Mouse (Mus musculus): ENCODE data around the gene C530008M17Rik. TPM values are rescaled to one million over a fixed set of nuclear protein-coding genes. Genes with fewer than 3 reads are reported as not detected.

The C530008M17Rik gene
- polyA plus RNA-seq, 1 experiment from 2014 or later: 11.1 TPM

DNA sequence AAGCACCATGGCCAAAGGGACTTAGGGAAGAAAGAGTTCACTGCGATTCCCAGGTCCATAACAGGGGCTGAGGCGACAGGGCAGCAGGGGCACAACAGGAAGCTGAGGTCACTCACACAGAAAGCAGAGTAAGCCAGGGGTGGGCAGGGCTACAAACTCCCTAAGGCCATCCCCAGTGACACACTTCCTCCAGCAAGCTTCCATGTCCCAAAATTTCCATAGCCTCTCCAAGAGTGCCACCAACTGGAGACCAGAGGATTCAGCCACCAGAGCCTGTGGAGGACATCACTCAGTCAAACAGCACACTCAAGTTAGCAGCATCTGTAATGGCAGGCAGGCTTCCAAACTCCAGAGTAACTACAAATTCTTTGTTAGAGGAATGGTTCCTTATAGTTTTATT, 20.7 kb upstream of the C530008M17Rik start:
- no peak overlapping the region for H3K27ac ChIP-seq (ENCODE audit: low read length)
- H3K4me2 ChIP-seq (ENCODE audit: low read depth, low read length): no peak overlapping the region
- H3K9ac ChIP-seq (ENCODE audit: low read depth, low read length): no peak overlapping the region
- peaks cover 5% of the 10 kb centered on the region for H3K36me3 ChIP-seq (ENCODE audit: control insufficient read depth, insufficient read depth, low read length)
- H3K27me3 ChIP-seq (replicated peaks; ENCODE audit: control insufficient read depth, insufficient read depth, low read length): no peaks in the 10 kb centered on the region
- H3K4me3 ChIP-seq (ENCODE audit: low read length): no peak overlapping the region
- no peaks in the 10 kb centered on the region for H3K4me1 ChIP-seq (ENCODE audit: control insufficient read depth, insufficient read depth, low read length)
- ATAC-seq: no peak
- WGBS: 79% methylated on average over 2 of the region's 2 CpGs
- H3K9me3 ChIP-seq (ENCODE audit: control insufficient read depth, low read length): no peaks in the 10 kb centered on the region

DNA sequence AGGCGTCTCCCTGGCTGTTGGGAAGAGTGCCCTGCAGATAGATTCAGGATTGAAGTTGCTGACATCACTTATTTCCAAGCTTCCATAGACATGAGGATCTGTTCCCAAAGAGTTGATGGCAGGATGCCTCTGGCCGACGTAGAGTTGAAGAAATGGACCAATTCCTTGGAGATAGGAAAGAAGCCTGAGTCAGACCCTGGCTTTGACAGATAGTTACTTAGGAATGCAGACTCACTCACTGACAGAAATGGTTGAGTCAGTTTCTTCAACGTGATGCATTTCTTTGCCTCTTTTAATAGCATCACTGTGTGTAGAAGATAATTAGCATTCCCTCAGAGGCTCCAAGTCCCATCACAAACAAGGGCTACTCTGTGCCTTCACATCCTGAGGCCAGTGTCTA, 14.2 kb upstream of the C530008M17Rik start:
- Histone ChIP-seq H3K4me2 (ENCODE audit: low read depth, low read length) (no peak overlapping the region), H3K27me3 (replicated peaks; ENCODE audit: control insufficient read depth, insufficient read depth, low read length) (no peaks in the 10 kb centered on the region), H3K4me3 (ENCODE audit: low read length) (no peak overlapping the region), H3K9ac (ENCODE audit: low read depth, low read length) (no peak overlapping the region), H3K9me3 (ENCODE audit: control insufficient read depth, low read length) (no peaks in the 10 kb centered on the region), H3K36me3 (ENCODE audit: control insufficient read depth, insufficient read depth, low read length) (peaks cover 13% of the 10 kb centered on the region), H3K27ac (ENCODE audit: low read length) (no peak overlapping the region), H3K4me1 (ENCODE audit: control insufficient read depth, insufficient read depth, low read length) (no peaks in the 10 kb centered on the region)
- no peak for ATAC-seq
- WGBS: 91% methylated on average over 4 of the region's 4 CpGs

DNA sequence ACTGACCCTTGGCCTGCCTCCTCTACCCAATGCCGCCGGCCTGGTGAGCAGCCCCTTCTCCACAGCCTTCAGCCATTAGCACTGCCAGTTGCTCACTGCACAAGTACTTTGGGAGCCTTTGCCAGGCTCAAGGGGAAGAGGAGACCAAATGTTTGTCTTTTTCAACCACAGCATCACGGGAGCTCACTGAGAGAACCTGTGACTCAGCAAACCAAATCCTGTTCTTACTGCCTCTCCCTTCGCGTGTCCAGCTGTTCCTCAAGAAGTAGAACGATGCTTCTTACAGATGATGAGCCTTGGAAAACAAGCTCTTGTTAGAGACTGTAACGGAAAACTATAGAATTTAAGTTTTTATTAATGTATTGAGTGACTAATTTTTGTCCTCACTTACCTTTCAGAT, 12.1 kb upstream of the C530008M17Rik start:
- no peak overlapping the region for H3K4me3 ChIP-seq (ENCODE audit: low read length)
- 91% methylated on average over 7 of the region's 7 CpGs for WGBS
- no peak overlapping the region for H3K27ac ChIP-seq (ENCODE audit: low read length)
- no peaks in the 10 kb centered on the region for H3K27me3 ChIP-seq (replicated peaks; ENCODE audit: control insufficient read depth, insufficient read depth, low read length)
- no peak overlapping the region for H3K9ac ChIP-seq (ENCODE audit: low read depth, low read length)
- no peaks in the 10 kb centered on the region for H3K4me1 ChIP-seq (ENCODE audit: control insufficient read depth, insufficient read depth, low read length)
- no peak for ATAC-seq
- H3K9me3 ChIP-seq (ENCODE audit: control insufficient read depth, low read length): no peaks in the 10 kb centered on the region
- no peak overlapping the region for H3K4me2 ChIP-seq (ENCODE audit: low read depth, low read length)
- H3K36me3 ChIP-seq (ENCODE audit: control insufficient read depth, insufficient read depth, low read length): peaks cover 13% of the 10 kb centered on the region

DNA sequence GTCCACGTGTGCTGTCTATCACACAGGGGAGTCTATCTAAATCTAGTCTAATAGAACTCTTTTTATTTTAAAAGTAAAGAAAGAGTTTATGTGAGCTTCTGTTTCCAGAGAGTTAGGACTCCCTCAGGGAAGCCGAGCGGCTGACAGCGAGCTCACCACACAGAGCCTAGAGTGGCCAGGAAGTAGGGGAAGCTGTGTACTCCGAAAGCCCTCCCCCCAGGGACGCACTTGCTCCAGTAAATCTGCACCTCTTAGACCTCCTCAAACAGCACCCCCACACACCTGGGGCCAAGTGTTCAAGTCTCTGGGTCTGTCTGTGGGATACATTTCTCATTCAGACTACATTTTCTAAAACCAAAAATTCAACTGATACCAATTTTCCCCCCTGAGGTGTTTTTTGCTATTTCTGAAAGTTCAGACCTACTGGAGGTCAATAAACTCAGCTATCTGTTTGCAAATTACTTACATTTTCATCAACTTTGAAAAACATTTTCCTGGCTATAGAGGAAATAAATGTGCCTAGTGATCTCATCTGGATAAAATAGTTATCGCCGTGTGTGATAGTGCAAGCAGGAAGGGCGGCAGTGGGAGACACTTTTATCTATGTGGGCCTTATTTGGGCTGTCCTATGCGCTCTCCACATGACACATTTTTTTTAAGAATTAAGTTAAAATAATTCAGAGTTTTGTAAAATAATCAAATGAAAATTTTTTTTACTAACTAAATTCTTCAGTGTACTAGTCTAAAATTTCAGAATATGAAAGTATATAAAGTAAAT, 11.0 kb upstream of the C530008M17Rik start:
- Histone ChIP-seq H3K4me2 (ENCODE audit: low read depth, low read length) (no peak overlapping the region), H3K36me3 (ENCODE audit: control insufficient read depth, insufficient read depth, low read length) (peaks cover 13% of the 10 kb centered on the region), H3K4me1 (ENCODE audit: control insufficient read depth, insufficient read depth, low read length) (no peaks in the 10 kb centered on the region), H3K9me3 (ENCODE audit: control insufficient read depth, low read length) (no peaks in the 10 kb centered on the region), H3K4me3 (ENCODE audit: low read length) (no peak overlapping the region), H3K27ac (ENCODE audit: low read length) (no peak overlapping the region), H3K27me3 (replicated peaks; ENCODE audit: control insufficient read depth, insufficient read depth, low read length) (no peaks in the 10 kb centered on the region), H3K9ac (ENCODE audit: low read depth, low read length) (no peak overlapping the region)
- WGBS: 90% methylated on average over 10 of the region's 10 CpGs
- no peak for ATAC-seq

DNA sequence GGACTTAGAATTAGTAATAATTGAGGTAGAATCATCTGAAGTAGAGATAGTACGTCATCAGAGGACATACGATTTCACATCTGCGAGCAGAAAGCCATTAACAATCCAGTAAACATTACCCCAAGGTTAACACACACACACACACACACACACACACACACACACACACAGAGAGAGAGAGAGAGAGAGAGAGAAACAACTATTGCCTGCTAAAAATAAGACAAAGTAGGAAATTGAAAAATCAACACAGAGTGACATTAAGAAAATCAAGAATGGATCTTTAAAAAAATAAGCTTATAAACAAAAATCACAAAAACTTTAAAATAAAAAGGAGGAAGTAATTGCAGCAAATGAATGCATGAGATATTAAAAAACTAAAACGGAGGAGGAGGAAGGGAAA, 6.4 kb upstream of the C530008M17Rik start:
- no peaks in the 10 kb centered on the region for H3K36me3 ChIP-seq (ENCODE audit: control insufficient read depth, insufficient read depth, low read length)
- H3K4me3 ChIP-seq (ENCODE audit: low read length): no peak overlapping the region
- ATAC-seq: no peak
- H3K27ac ChIP-seq (ENCODE audit: low read length): no peak overlapping the region
- 0 out of 2 replicates have a peak, but pooled peaks cover 3% of the 10 kb centered on the region for H3K4me1 ChIP-seq (ENCODE audit: control insufficient read depth, insufficient read depth, low read length)
- no peak overlapping the region for H3K4me2 ChIP-seq (ENCODE audit: low read depth, low read length)
- no peaks in the 10 kb centered on the region for H3K9me3 ChIP-seq (ENCODE audit: control insufficient read depth, low read length)
- 55% methylated on average over 4 of the region's 4 CpGs for WGBS
- no peaks in the 10 kb centered on the region for H3K27me3 ChIP-seq (replicated peaks; ENCODE audit: control insufficient read depth, insufficient read depth, low read length)
- no peak overlapping the region for H3K9ac ChIP-seq (ENCODE audit: low read depth, low read length)

DNA sequence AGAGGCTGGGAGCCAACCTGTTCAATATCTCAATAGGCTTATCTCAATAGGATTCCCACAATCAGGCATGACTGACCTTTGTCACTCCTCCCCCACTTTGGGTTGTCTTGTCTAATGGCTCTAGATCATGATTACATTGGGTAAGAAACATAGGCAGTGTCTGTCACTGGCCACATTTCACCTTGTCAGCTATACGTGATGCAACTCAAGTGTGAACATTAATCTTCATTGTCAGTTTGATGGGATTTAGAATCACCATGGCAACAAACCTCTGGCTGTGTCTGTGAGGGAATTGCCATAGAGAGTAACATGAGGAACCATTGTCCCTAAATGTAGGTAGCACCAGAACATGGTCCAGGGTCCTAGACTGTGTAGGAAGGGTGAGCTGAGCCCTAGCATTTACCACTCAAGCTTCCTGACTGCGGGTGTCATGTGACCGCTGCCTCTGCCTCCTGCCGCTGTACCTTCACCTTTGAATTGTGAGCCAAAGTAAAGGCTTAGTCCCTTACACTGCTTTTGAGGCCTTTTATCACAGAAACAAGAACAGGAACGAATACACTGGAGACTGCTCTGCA, 5.1 kb upstream of the C530008M17Rik start:
- WGBS: 57% methylated on average over 5 of the region's 5 CpGs
- no peak overlapping the region for H3K4me2 ChIP-seq (ENCODE audit: low read depth, low read length)
- H3K27ac ChIP-seq (ENCODE audit: low read length): peak overlapping the region; percentile 44; the same call in 1 of the 2 replicates
- no peaks in the 10 kb centered on the region for H3K36me3 ChIP-seq (ENCODE audit: control insufficient read depth, insufficient read depth, low read length)
- H3K27me3 ChIP-seq (replicated peaks; ENCODE audit: control insufficient read depth, insufficient read depth, low read length): no peaks in the 10 kb centered on the region
- H3K4me3 ChIP-seq (ENCODE audit: low read length): no peak overlapping the region
- H3K9me3 ChIP-seq (ENCODE audit: control insufficient read depth, low read length): no peaks in the 10 kb centered on the region
- H3K9ac ChIP-seq (ENCODE audit: low read depth, low read length): no peak overlapping the region
- H3K4me1 ChIP-seq (ENCODE audit: control insufficient read depth, insufficient read depth, low read length): 0 out of 2 replicates have a peak, but pooled peaks cover 3% of the 10 kb centered on the region
- peak; percentile 86 for ATAC-seq

DNA sequence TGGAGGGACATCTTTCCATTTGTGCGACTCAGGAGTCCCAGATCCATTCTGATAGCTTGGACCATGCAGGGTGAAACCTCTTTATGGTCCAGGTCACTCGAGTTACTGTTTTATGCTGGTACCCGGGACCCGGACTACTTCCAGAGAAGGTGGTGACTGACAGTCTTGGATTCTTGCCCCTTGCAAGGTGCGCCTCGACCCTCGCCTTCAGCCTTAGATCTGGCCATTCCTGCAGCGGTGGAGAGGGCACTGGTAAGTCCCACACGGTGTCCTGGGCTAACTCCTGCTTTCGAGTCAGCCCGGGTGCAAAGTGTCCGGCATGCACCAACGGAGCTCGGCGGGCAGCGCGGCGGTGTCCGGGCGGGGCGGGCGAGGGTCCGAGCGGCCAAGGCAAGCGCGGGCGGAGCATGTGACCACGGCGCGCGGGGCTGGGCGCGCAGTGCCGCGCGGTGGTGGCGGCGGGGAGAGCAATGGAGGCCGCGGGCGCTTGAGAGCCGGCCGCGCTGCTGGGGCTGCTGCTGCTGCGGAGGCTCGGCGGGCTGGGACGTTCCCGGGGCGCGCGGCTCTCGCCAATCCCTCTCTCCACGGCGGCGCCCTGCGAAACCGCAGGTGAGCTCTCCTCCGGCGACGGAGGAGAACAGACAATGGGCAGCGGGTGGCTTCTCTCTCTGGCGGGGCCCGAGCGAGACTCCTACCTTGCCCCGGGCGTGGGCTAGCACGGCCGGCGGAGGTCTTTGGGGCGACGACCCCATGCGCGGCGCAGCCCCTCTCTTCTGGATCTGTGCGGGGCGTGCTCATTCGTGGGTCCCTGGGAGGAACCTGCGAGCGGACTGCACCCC, 1.2 kb downstream of the C530008M17Rik start:
- 1% methylated on average over 78 of the region's 80 CpGs for WGBS
- Histone ChIP-seq H3K4me1 (ENCODE audit: control insufficient read depth, insufficient read depth, low read length) (peaks cover 3% of the 10 kb centered on the region; the same call in 1 of the 2 replicates), H3K27me3 (replicated peaks; ENCODE audit: control insufficient read depth, insufficient read depth, low read length) (no peaks in the 10 kb centered on the region), H3K9me3 (ENCODE audit: control insufficient read depth, low read length) (no peaks in the 10 kb centered on the region), H3K9ac (ENCODE audit: low read depth, low read length) (peak overlapping the region; percentile 92), H3K27ac (ENCODE audit: low read length) (peak overlapping the region; percentile 73), H3K4me3 (ENCODE audit: low read length) (peak overlapping the region; percentile 83), H3K36me3 (ENCODE audit: control insufficient read depth, insufficient read depth, low read length) (no peaks in the 10 kb centered on the region), H3K4me2 (ENCODE audit: low read depth, low read length) (peak overlapping the region; percentile 95)
- peak; percentile 93 for ATAC-seq

DNA sequence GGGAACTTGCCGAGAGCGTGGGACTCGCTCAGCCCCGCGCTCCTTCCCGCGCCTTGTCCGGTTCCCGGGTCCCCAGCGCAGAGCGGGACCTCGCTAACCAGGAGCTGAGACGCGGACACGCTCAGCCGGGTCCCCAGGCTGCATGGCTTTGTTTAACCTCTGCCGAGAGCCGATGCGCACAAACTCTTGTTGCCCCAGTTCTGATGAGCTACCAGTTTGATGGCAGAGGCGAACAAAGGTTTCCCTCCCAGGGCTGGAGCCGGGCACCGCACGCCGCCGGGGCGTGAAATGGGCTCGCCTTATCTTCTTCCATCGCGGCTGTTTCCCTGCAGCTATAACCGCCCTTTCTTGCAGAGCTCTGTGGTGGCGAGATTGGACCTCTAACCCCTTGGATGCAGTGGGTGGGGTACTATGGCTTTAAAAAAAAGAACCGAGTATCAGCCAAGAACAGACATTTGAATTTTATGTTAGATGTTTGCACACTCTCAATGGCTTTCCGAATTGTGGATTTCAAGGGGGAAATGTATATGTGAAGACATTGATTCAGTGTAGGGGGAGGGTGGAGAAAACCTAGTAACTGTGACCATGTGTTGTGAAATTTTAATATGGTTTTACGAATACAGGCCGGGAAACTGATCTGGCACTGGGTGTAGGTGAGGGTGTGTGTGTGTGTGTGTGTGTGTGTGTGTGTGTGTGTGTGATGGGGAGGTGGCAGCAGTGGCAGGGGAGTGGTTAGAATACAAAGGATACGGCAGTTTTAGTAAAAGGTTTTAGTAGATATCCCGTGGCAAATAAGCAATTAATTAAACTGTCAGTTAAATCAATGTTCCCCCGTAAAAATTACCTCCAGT, 2.0 kb downstream of the C530008M17Rik start:
- WGBS: 2% methylated on average over 38 of the region's 38 CpGs
- Histone ChIP-seq H3K4me2 (ENCODE audit: low read depth, low read length) (peak overlapping the region; percentile 95), H3K36me3 (ENCODE audit: control insufficient read depth, insufficient read depth, low read length) (no peaks in the 10 kb centered on the region), H3K4me3 (ENCODE audit: low read length) (peak overlapping the region; percentile 83), H3K27ac (ENCODE audit: low read length) (peak overlapping the region; percentile 73), H3K4me1 (ENCODE audit: control insufficient read depth, insufficient read depth, low read length) (peaks cover 3% of the 10 kb centered on the region; the same call in 1 of the 2 replicates), H3K27me3 (replicated peaks; ENCODE audit: control insufficient read depth, insufficient read depth, low read length) (no peaks in the 10 kb centered on the region), H3K9ac (ENCODE audit: low read depth, low read length) (peak overlapping the region; percentile 92), H3K9me3 (ENCODE audit: control insufficient read depth, low read length) (no peaks in the 10 kb centered on the region)
- peak; percentile 85 for ATAC-seq

Data from intestine, embryonic 16.5 days (tissue).